Mouse (Mus musculus) frontal cortex, adult (tissue): ENCODE data around the gene Mgmt.

Experiments used
- ATAC-seq: cut with Nextera tagmentation; 2 replicates; pipeline ENCODE4 v1.9.2; 2017; ENCODE audit warnings: mild to moderate bottlenecking, moderate library complexity, mixed read lengths; ENCODE audit not compliant: low TSS enrichment

Mgmt gene

GRCm38 (mm10) chr7:137001215-137001614, 106.8 kb downstream of the Mgmt start:
- no peak for ATAC-seq

DNA sequence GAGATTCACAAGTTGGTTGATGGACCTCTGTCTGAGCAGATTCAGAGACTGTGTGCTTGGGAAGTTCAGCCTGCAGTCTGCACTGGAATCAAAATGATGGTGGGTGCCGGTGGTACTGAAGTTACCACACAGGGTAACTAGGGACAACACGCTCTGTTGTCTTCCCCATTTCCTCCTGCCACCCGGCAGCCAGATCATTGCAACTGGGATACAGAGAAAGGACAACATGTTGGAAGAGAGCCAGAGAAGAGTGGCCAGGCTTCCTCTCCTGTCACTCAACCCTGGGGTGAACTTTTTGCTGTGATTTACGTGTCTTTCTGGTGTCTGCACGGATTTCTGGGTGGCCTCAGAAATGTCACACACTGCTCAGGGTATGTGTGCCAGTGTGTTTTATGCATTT, 107.4 kb downstream of the Mgmt start:
- ATAC-seq: no peak

DNA sequence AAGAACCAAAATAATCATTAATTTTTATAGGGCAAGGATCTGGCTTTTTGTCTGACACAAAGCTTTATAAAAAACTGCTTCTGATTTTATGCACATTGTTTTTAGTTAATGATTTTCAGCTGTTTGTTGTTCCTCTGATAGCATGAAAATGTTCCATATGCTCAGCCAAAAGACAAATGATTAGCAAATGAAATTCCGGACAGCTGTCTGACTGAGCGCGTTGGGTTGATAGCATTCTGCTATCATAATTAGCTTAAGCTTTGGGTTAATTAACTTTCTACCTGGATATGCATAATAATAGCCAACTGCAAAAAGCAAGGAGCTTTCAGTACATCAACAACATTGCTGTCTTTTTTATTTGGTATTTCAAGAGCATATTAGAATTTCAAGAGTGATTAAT, 108.0 kb downstream of the Mgmt start:
- ATAC-seq: no peak

- no peak for ATAC-seq
These were observed 110.9 kb downstream of the Mgmt start for GRCm38 (mm10) chr7:137005293-137005692.

DNA sequence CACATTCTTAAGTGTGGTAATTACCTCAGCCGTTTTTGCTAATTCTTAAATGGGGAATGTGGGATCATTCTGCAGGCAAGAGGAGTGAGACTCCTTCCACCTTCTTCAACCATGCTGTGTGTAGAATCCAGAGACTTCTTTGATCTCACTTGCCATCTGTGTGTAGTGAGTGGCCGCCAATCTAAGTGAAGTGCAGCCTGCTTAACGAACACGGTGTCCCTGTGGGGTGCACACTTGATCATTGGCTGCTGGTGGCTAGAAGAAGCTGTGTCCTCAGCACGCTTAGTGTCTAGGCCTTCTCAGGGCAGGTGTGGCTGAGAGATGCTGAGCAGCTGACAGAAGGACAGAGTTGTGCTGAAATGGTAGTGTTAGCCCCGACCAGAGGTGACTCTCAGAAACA, 113.9 kb downstream of the Mgmt start:
- ATAC-seq: no peak

DNA sequence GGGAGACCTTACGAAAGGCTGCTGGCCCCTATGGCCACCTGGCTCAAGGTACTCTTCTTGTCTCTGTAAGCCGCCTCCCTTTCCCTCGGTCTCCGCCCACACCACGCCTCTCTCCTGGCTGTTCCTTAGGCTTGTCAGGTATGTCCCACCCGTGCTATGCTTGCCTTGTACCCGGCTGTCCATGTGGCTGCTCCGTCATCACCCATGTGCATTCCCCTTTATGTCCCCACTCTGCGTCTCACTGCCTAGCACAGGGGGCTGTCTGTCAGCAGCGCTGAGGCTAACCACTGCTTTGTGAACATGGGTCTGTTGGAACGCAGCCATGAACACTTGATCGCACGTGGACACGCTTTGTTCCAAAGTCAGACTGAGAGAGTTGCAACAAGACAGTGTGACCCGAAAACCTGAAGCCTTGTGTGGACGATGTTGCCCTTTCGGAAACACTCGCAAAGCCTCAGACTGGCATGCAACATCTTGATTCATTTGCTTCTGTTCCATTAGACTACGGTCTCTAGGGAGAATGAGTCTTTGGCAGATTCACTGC, 115.4 kb downstream of the Mgmt start:
- ATAC-seq: no peak

GRCm38 (mm10) chr7:137010451-137010850, 116.0 kb downstream of the Mgmt start:
- ATAC-seq: no peak

DNA sequence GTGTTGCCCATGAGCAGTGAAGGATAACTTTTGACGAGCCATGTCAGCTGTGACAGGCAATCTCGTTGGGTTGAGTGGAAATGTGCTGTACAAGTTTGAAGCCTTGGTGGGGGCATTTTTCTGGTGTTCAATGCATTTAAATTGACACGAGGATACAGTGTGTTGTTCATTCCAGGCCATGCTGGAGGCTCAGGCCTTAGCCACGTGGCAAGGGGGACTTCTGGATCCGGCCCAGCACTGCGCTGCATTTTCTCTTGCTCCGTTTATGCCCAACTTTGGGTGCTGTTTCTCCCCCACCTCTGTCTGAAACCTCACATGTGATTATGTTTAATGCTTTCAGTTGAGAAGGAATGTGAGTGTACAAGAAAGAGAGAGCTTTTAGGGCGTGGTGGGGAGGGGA, 118.3 kb downstream of the Mgmt start:
- ATAC-seq: no peak

- ATAC-seq: no peak
These were observed 119.0 kb downstream of the Mgmt start for GRCm38 (mm10) chr7:137013433-137013832.

GRCm38 (mm10) chr7:137018614-137019013, 124.2 kb downstream of the Mgmt start:
- ATAC-seq: no peak

DNA sequence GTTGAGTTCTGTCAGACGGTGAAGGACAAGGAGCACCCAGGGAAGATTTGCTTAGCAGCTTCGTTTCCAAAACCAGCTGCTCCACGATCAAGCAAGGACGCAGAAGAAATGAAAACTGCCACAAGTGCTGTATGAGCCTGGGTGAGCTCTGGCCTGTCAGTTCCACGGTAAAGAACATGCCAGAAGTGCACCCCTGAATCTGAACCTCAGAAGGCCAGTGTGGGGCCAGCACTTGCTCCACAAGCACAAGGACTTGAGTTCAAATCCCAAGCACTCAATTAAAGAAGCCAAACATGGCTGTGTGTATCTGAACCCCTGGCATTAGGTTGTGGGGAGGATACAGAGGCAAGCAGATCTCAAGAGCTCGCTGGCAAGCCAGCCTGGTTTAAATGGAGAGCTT, 125.8 kb downstream of the Mgmt start:
- no peak for ATAC-seq

- ATAC-seq: no peak
These were observed 136.4 kb downstream of the Mgmt start for GRCm38 (mm10) chr7:137030789-137031188.

- no peak for ATAC-seq
These were observed 138.8 kb downstream of the Mgmt start for GRCm38 (mm10) chr7:137033177-137033576.

- no peak for ATAC-seq
These were observed 140.6 kb downstream of the Mgmt start for GRCm38 (mm10) chr7:137034986-137035385.

- ATAC-seq: no peak
These were observed 141.5 kb downstream of the Mgmt start for GRCm38 (mm10) chr7:137035916-137036315.

- ATAC-seq: no peak
These were observed 143.1 kb downstream of the Mgmt start for GRCm38 (mm10) chr7:137037471-137037870.

DNA sequence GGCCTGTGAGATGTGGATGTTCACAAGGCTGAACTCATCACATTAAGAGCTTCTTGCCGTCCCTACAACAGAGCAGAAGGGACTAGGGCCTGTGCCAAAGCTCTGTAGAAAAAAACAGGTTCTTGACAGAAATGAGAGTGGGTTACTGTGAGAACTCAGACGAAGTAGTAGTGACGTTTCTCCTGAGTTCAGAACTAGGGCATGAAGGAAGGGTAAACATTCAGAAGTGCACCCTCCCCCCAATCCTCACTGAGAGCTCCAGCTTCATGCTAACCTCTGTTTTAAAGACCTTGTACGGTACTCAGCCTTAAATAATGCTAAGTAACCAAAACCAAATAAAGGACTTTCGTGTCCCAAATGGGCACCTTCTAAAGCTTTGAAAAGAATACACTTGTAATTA, 143.5 kb downstream of the Mgmt start:
- ATAC-seq: no peak

DNA sequence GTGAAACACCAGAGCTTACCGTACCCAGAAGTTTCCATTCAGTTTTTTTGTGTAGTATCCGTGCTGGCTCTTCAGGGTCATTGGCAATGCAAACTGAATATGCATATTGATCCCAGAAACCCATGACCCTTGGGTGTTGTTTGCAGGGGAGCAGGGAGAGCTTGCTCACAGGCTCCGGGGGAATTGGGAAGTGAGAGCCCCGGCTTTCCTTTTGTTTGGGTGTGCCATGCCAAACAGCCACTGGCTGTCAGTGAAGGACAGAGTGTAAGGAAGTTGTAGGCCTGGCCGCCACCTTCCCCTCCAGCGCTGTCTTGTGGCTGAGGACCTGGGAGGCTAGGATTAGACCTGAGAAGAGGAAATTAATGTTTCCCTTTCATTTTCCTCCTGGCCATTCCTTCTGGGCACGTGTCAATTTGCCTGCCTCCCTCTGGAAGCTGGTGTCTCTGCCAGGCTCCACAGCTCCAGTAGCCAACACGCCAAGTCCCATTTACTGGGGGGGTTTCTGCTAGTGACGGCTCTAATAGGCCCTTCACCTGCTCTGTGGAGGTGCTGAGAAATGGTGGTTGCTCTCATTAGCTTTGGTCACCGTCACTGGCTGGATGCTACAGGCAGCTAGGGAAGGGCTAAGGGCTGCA, 144.0 kb downstream of the Mgmt start:
- no peak for ATAC-seq

DNA sequence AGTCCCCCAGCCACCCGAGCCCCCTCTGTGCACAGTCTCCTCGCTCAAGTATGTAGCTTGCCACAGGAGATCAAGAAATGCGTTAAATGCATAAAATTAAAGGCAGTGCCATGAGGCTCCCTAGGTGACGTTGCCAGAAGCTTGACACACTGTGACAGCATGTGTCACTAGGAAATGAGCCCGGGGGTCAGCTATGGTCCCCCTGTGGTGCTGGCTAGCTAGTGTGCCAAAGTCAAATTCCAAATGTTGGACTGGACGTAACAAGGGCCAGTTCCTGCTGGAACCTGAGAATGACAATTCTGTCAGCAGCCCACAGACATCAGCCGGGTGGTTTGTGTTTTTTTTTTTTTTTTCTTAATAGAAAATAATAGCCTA, 144.5 kb downstream of the Mgmt start:
- ATAC-seq: no peak

DNA sequence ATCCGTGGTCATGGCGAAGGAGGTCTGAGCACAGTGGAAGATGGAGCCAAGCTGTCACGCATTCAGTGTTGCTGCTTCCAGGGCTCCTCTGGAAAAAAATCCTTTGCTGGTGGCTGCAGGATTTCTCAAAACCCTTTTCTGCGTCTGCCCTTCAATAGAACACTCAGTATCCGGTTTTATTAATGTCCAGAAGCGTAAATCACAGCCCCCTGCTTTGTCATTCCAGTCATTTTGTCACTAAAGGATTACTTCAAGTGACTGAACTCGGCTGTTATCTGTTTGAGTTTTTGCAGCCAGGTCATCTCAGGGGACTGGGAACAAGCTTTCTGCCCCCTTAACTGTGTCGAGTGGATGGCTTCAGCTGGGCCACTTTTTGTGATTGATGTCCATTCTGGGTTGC, 146.2 kb downstream of the Mgmt start:
- ATAC-seq: no peak

DNA sequence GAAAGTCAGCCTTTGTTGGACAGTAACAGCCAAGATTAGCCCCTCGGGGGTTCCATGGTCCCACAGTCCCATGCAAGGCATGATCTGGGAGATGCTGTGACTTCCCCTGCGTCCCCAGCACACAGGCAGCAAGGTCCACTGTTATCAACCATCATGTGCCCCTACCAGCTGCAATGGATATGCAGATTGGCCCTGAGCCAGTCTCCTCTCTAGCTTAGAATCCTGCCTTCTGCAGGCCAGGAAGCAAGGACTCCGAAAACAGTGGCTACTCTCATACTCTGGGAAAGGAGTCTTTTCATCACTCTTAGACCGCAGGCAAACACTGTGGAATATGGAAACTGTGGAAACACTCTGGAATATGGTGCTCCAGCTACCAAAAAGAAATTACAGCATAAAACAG, 152.5 kb downstream of the Mgmt start:
- ATAC-seq: no peak

DNA sequence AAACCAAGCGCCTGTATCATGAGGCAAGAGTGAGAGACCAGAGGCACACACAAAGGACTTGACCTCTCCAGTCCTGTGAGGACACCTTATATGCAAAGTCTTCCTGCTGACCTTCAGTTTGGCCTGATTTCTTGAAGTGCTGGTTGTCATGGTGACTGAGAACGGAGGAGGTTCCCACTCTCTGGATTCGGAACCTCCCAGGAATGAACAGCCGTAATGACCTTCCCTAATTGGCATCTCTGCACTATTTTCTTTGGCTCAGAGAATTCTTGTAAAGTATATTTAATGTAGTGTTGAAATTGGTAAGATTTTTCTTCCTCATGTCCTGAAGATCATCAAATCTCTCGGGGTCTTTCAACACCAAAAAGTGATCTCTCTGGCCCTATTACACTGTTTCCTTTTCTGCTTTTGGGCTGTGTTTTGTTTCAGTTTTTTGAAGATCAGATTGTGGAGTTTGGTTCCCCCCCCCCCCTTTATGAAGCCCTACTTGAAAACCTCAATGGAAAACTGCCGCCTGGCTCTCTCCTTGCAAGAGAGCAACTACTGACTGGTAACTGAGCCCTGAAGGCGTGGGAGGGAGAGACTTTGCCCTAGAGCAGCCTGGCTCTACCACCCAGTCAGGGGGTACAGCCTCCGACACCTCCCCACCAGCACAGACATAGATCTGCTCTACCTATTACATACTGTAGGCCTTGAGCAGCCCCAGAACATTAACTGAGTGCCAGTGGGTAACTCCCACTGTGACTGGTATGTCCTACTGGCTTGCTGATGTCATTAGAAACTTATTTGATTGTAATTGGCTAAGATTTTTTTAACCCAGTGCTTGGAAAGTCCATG, 153.9 kb downstream of the Mgmt start:
- no peak for ATAC-seq

- ATAC-seq: no peak
These were observed 159.9 kb downstream of the Mgmt start for GRCm38 (mm10) chr7:137054343-137054742.
